Mouse (Mus musculus) intestine, postnatal 0 days (tissue): ENCODE results near the gene Zfp317. TPM values are rescaled to one million over a fixed set of nuclear protein-coding genes. Genes with fewer than 3 reads are reported as not detected.
"Not testable (repeated sequence)": the region's sequence is repeated elsewhere in the genome, so short reads cannot be mapped to it uniquely, and the experiment has no call there.

Experiments used
- ATAC-seq: fragments of 200-750 bp; cut with Nextera tagmentation; 2 replicates; pipeline ENCODE4 v1.8.0; 2017; ENCODE audit warnings: mild to moderate bottlenecking, moderate TSS enrichment, moderate library complexity
- H3K27ac ChIP-seq: fragments of 300-500 bp; sonication (generic); 2 replicates; pipeline ENCODE4 v1.5.1; 2014; ENCODE audit warnings: mild to moderate bottlenecking, low read depth, low read length, moderate library complexity
- H3K27me3 ChIP-seq: fragments of 300-500 bp; sonication (generic); replicated peaks from 2 replicates; pipeline ENCODE4 v1.6.1; 2014; ENCODE audit warnings: low read length, mixed read lengths; ENCODE audit not compliant: control insufficient read depth, insufficient read depth
- H3K36me3 ChIP-seq: fragments of 300-500 bp; sonication (generic); 2 replicates; pipeline ENCODE4 v1.6.1; 2014; ENCODE audit warnings: mild to moderate bottlenecking, moderate library complexity; ENCODE audit not compliant: control insufficient read depth, insufficient read depth
- H3K4me1 ChIP-seq: fragments of 300-500 bp; sonication (generic); replicated peaks from 2 replicates; pipeline ENCODE4 v1.6.1; 2014; ENCODE audit warnings: antibody characterized with exemption, low read length, mixed read lengths; ENCODE audit not compliant: control insufficient read depth, insufficient read depth
- H3K4me2 ChIP-seq: fragments of 300-500 bp; sonication (generic); replicated peaks from 2 replicates; pipeline ENCODE4 v1.6.1; 2014; ENCODE audit warnings: low read depth, mild to moderate bottlenecking, moderate library complexity
- H3K4me3 ChIP-seq: fragments of 300-500 bp; sonication (generic); 2 replicates; pipeline ENCODE4 v1.5.1; 2014; ENCODE audit warnings: low read depth, low read length
- H3K9ac ChIP-seq: fragments of 300-500 bp; sonication (generic); 2 replicates; pipeline ENCODE4 v1.6.1; 2014; ENCODE audit warnings: mild to moderate bottlenecking, low read depth, low read length
- H3K9me3 ChIP-seq: fragments of 300-500 bp; sonication (generic); 2 replicates; pipeline ENCODE4 v1.6.1; 2016; ENCODE audit warnings: mixed run types; ENCODE audit not compliant: control insufficient read depth
- CTCF ChIP-seq: sonication (generic); IDR thresholded peaks from 2 replicates; pipeline ENCODE4 v1.5.1; 2016; ENCODE audit warnings: low read depth, mild to moderate bottlenecking, control low read depth, antibody characterized with exemption, moderate library complexity
- WGBS: fragments of 180-500 bp; shearing (Covaris S2); extraction: QIAGEN DNeasy Blood & Tissue Kit; methylation state at CpG from one replicate; pipeline ENCODE4 v1.1.7; 2014; 5-methylcytosine and 5-hydroxymethylcytosine counted together
- polyA plus RNA-seq: library from polyadenylated mRNA; unstranded; fragments of >200 nt; fragmentation: Nextera tagmentation; extraction: Ambion mirVana; gene quantifications from 2 replicates; pipeline ENCODE4 v1.2.1, GENCODE M21; 2015

Gene Zfp317
- polyA plus RNA-seq, 1 experiment from 2014 or later: 8.2 TPM

DNA sequence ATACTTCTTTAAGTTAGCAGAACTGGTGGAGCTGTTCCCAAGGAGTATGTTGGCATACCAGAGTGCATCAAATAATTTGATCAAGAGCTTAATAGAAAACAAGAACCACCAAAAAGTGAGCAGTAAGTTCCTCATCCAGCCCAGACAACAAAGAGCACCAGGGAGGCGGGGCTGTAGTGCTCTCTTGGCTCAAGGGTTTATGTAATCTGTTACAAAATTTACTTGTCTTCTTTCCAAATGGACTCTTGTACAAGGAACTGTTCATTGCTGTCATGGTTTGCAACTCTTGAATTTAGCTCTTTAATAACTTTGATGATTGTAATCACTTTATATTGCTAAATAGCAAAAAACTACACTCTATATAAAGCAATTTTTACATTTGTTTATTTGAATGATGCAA lies 69.5 kb downstream of the Zfp317 start:
- Histone ChIP-seq H3K4me3 (no peak overlapping the region), H3K36me3 (no peaks in the 10 kb centered on the region), H3K4me2 (no peak overlapping the region), H3K9ac (no peak overlapping the region), H3K27me3 (no peaks in the 10 kb centered on the region), H3K27ac (no peak overlapping the region), H3K4me1 (no peaks in the 10 kb centered on the region), H3K9me3 (no peaks in the 10 kb centered on the region)
- no peak for TF ChIP-seq CTCF
- ATAC-seq: no peak
- 74% methylated on average over 1 of the region's 1 CpGs for WGBS

DNA sequence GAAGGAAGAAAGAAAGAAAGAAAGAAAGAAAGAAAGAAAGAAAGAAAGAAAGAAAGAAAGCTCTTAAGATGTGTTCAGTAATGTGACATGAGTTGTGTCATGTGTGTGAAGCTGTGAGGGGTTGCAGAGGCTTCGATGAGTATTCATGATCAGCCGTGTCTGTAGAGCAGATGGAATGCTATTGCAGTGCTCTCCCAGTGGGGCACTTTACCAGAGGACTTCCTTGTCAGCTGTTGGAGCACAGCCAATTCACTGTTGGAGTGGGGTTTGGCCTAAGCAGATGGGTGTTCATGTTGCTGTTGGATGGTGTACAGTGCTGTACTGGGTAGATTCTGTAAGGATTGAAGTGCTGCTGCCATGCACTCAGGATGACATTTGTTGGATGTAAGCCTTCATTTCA lies 70.5 kb downstream of the Zfp317 start:
- Histone ChIP-seq H3K4me1 (no peaks in the 10 kb centered on the region), H3K4me2 (no peak overlapping the region), H3K27me3 (no peaks in the 10 kb centered on the region), H3K9ac (no peak overlapping the region), H3K9me3 (no peaks in the 10 kb centered on the region), H3K27ac (no peak overlapping the region), H3K4me3 (no peak overlapping the region), H3K36me3 (no peaks in the 10 kb centered on the region)
- no peak for TF ChIP-seq CTCF
- 64% methylated on average over 2 of the region's 2 CpGs for WGBS
- ATAC-seq: no peak

GRCm38 (mm10) chr9:19694285-19694684 lies 72.4 kb downstream of the Zfp317 start:
- not testable (repeated sequence) for H3K4me3 ChIP-seq

GRCm38 (mm10) chr9:19694898-19695379 lies 73.0 kb downstream of the Zfp317 start:
- 77% methylated on average over 9 of the region's 9 CpGs for WGBS
- H3K4me2 ChIP-seq, ATAC-seq, H3K27me3 ChIP-seq, H3K4me1 ChIP-seq, H3K4me3 ChIP-seq, H3K9ac ChIP-seq, H3K9me3 ChIP-seq, H3K27ac ChIP-seq, H3K36me3 ChIP-seq: not testable (repeated sequence)

More at GRCm38 (mm10) chr9:19694285-19694684, 72.4 kb downstream of the Zfp317 start:
- WGBS: 58% methylated on average over 2 of the region's 2 CpGs
- not testable (repeated sequence) for H3K9ac ChIP-seq, H3K4me2 ChIP-seq, H3K36me3 ChIP-seq, H3K27ac ChIP-seq, H3K4me1 ChIP-seq, H3K27me3 ChIP-seq, ATAC-seq, H3K9me3 ChIP-seq

Other genes with a start within 250 kb of the Zfp317 start
- gene Olfr847, start 243.4 kb upstream of the Zfp317 start, polyA plus RNA-seq: not detected in 2 replicates
- gene Olfr849, start 181.8 kb upstream of the Zfp317 start, polyA plus RNA-seq: not detected in 2 replicates
- not detected in 2 replicates for gene Olfr850, start 143.9 kb upstream of the Zfp317 start, polyA plus RNA-seq
- not detected in 2 replicates for gene Olfr851, start 128.8 kb upstream of the Zfp317 start, polyA plus RNA-seq
- gene Olfr853, start 81.0 kb upstream of the Zfp317 start, polyA plus RNA-seq: not detected in 2 replicates
- not detected in 2 replicates for gene Olfr854, start 54.7 kb upstream of the Zfp317 start, polyA plus RNA-seq
- not detected in 2 replicates for gene Olfr855, start 39.5 kb upstream of the Zfp317 start, polyA plus RNA-seq
- not detected in 2 replicates for gene Olfr857, start 87.3 kb downstream of the Zfp317 start, polyA plus RNA-seq
- not detected in 2 replicates for gene Olfr58, start 158.2 kb downstream of the Zfp317 start, polyA plus RNA-seq
- gene Olfr859, start 182.8 kb downstream of the Zfp317 start, polyA plus RNA-seq: not detected in 2 replicates
- gene Olfr860, start 227.6 kb downstream of the Zfp317 start, polyA plus RNA-seq: not detected in 2 replicates